Mouse (Mus musculus) urinary bladder, adult 18-20 months (tissue): ENCODE measurements around the gene Col24a1.

ENCODE experiments used
- DNase-seq, 2 experiments: peaks; one replicate each; pipeline ENCODE4 v3.0.0; 2022; ENCODE audit warnings: low spot score in 2 of 2, mixed read lengths in 2 of 2

Gene Col24a1

DNA sequence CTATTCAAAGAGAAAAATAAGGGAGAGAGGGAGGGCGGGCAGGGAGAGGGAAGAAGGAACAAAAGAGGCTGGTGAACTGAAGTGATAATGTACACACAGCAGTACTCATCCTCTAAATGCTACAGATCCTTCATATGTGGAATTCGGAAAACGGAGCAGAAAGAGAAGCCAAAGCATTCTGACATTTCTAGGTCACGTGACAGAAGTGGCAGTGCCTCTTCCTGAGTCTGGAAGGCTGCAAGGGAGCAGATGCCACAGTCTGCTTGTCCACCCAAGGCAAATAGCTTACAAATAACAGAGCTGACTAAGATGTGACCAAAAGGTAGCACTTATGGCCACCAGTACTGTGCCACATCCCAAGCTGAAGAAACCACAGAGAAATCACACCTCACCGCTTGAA lies 164.8 kb downstream of the Col24a1 start:
- no peak for DNase-seq

DNA sequence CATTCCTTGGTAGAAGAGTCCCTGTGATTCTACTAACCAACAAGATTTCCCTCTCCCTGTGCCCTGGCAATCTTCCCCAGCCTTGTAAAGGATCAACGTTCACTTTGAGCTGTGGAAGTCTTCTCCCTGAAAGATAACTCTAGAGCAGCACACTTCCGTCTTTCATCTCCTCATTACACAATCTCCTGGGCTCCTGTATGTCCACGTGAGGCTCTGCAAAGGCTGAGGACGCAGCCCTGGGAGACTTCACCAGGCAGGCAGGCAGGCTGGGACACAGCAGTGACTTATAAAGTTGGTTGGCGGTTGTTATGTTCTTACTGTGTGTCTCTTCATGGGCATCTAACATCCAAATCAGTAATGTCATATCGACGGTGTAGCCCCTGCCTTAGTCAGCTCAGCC lies 170.1 kb downstream of the Col24a1 start:
- DNase-seq = no peak

- DNase-seq = no peak
Measured at GRCm38 (mm10) chr3:145463731-145464130, 171.5 kb downstream of the Col24a1 start.

DNA sequence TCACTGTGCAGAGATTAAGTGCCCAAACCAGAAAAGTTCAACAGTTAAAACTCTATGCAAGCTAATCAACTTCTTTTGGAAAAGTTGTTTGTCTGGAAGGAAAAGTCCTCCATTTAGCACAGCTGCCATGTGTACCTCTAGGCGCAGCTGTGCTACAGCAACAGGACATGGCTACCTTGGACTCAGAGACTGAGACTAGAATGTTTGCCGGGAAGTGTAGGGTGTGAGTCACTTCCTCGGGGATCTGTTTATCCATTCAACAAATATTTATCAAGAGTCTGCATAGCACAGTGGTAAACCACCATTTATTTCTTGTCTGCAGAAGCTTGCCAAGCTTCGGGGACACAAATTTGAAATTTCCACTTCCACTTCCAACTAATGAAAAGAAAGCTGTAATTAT lies 178.8 kb downstream of the Col24a1 start:
- no peak for DNase-seq

DNA sequence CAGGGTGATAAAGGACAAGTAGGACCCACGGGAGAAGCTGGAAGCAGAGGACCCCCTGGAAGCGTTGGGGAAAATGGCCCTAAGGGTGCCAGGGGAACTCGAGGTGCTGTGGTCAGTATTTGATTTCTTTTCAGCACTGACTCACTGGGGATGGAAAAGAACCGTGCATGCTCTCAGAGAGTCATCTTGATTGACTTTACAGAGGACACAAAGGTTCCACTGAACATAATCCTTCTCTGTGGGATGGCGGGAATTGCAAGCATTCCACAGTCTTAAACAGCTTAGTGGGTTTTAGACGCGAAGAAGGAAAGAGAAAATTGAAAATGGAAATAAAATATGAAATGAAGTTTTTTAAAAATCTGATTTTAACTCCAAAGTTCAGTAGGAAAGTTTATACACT lies 181.9 kb downstream of the Col24a1 start:
- no peak for DNase-seq

- DNase-seq = no peak
Measured at GRCm38 (mm10) chr3:145476634-145477033, 184.4 kb downstream of the Col24a1 start.

DNA sequence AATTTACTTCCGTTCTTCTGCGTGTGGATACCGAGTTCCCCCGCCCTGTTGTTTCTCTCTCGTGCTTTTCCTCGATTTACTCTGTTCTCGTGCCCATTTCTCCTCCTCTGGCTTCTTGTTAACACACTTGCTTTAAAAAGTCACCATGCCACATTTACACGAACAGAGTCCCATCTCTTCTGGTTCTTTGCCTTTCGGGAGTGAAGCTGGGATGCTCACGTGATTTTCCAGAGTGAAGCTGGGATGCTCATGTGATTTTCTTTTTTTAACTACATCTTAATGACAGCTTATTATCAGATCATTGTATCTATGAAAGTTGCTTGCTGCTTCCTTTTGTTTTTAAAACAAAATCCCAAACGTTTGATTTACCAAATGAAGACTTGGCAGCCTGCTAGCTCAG lies 184.8 kb downstream of the Col24a1 start:
- no peak for DNase-seq

GRCm38 (mm10) chr3:145478446-145478845 lies 186.2 kb downstream of the Col24a1 start:
- no peak for DNase-seq

DNA sequence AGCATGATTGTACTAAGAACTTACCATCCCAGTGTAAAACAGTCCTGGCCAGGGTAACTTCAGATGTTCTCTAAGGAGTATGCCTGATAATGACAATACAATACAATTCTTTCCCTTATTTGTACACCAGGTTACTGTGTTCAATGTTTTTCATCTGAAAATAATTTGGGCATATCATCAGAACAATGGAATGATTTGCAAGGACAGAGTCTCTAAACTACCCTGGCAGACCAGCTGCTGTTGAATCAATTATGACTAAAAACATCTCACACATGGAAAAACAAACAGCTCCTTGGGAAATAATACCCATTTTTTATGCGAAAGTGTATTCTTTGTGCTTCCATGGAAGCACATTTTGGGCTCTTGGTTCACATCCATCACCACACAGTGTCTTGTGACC lies 198.0 kb downstream of the Col24a1 start:
- DNase-seq = no peak

- DNase-seq = no peak
Measured at GRCm38 (mm10) chr3:145491326-145491725, 199.1 kb downstream of the Col24a1 start.

DNA sequence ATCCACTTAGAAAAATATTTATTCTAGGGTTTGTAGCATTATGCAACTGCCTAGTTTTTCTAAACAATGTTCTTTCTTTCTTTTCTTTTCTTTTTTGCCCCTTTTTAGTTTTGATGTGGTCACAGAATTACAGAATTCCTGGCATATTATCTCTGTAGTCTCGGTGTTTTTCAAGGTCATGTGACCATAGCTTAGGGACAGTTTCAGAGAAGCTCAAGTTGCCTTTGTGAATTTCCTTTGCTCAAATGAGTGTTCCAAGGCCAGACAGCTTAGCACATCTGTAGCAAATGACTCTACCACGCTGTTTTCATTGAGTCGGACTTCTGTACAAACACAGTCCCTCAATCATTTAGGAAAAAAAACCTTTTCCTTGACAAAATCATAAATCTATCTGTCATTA lies 205.9 kb downstream of the Col24a1 start:
- DNase-seq = no peak

DNA sequence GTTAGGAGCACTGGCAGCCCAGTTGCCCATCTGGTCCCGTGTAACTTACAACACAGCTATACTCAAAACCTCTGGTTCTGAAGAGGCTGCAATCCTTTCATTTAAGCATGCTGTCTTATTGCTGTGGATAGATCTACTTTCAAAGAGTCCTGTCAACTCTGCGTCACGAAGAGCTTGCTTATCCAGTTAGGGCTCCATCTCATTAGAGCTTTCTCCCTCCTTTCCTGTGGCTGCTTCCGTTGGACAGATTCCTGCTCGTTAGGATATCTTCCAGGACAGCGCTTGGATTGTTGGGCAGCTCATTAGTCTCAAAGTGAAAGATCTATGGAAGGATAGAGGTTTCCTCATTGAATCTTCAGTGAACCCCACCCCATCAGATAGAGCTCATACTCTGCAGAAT lies 206.6 kb downstream of the Col24a1 start:
- no peak for DNase-seq

GRCm38 (mm10) chr3:145504830-145505229 lies 212.6 kb downstream of the Col24a1 start:
- no peak for DNase-seq

GRCm38 (mm10) chr3:145508550-145508949 lies 216.3 kb downstream of the Col24a1 start:
- DNase-seq = no peak

GRCm38 (mm10) chr3:145514197-145514596 lies 221.9 kb downstream of the Col24a1 start:
- DNase-seq = no peak

- no peak for DNase-seq
Measured at GRCm38 (mm10) chr3:145521528-145522080, 229.3 kb downstream of the Col24a1 start.

- no peak for DNase-seq
Measured at GRCm38 (mm10) chr3:145522311-145522710, 230.0 kb downstream of the Col24a1 start.

DNA sequence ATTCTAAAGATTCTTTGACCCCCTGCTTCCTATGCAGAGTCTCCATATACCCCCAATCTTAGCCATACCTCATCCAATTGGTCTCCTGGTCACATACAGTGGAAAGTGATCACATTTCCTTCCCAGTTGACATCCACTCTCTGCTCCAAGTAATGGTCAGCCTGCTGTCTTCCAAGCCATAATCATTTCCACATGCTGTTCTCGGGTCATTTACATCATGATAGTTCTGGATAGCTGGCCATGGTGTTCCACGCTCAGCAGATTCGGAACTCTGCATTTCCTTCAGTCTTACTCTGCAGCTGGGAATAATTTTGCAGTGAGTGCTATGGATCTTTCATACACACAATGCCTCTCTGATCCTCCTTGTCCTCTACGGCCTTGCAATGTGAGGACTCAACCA lies 233.0 kb downstream of the Col24a1 start:
- no peak for DNase-seq

DNA sequence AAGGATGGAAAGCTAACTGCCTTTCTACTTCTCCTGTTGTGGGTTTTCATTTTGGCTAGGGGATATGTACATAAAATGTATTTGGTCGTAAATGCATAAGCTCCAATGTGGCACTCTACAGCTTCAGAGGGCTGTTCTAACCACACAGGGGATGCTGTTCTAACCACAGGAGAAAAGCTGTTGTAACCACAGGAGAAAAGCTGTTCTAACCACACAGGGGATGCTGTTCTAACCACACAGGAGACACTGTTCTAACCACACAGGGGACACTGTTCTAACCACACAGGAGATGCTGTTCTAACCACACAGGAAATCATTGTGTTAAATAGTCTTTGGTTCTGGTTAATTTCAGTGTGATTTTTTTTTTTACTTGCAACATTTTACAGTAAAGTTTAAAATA lies 245.6 kb downstream of the Col24a1 start:
- DNase-seq = no peak

DNA sequence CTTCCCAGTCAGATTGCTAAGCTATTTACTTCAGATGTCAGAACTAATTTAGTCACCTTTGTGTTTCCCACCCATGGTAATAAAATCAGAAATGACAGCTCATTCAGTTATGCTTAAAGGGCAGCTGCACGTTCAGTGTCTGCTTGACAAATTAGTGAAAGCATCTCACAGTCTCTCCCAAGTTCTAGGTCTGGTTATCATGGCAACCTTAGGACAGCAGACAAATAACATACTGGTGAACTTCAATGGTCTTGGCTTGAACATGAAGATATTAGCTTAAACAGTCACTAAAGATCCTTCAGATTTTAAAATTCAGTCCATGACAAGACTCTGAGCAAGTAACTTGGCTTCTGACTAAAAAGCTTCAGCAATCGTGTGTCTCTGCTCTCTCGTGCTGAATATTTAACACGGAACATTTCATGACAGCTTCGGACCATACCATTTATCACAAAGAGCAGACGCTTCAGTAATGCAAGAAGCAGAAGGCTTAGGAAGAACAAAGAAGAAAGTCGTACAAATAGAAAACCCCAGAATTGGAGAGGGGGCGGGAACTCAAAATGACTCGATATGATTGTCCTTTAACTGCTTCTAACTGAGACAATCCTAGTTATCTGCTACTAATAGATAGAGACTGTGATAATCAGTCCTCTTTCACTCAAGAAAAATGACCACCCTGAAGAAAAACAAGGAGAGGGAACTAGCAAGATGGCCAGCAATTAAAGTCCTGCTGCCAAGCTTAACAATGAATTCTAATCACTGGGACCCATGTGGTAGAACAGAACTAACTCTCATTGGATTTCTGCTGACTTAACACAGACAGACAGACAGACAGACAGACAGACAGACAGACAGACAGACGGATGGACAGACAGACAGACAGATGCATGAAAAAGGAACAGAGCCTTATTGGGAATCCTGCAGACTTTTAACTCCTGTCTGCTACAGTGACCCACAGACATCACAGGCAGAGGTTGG lies 256.5 kb downstream of the Col24a1 start:
- DNase-seq = no peak

DNA sequence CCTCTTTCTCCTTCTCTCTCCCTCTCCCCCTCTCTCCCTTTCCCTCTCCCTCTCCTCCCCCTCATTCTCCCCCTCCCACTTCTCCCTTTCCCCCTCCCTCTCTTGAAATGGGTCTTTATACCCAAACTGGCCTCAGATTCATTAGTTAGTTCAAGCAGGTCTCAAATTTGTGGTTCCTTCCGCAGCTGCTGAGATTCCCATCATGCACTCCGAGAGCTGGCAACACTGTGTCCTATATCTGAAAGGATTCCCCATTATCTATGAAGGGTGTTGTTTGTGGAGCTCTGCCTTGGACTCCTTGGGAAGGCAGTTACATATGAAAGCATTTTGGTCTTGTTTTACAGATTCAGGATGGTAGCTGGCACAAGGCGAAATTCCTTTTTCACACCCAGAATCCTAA lies 257.9 kb downstream of the Col24a1 start:
- DNase-seq = no peak

GRCm38 (mm10) chr3:145554388-145554787 lies 262.1 kb downstream of the Col24a1 start:
- no peak for DNase-seq

DNA sequence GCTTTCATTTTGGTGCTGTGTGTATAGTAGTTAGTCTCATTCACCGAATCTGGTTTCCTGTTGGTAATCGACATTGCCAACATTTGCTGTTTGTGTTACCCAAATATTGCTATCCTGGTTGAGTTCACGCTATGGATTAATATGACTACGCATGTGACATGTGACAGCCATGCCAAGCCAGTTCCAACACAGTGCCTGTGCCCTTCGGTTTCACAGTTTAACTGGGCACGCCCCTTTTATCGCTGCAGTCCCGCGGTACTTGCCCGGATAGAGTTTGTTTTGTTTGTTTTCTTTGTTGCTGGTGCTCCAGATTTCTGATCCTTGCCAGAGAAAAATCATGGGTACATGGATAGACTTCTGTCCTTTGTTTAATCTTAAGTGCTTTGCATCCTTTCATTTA lies 263.9 kb downstream of the Col24a1 start:
- DNase-seq = no peak
